Mouse (Mus musculus) spleen, adult 12 weeks (tissue): ENCODE measurements around the gene Ccdc97.

Source experiments
- DNase-seq: peaks from one replicate; pipeline ENCODE4 v3.0.0; 2022; ENCODE audit warnings: low spot score

The Ccdc97 gene

DNA sequence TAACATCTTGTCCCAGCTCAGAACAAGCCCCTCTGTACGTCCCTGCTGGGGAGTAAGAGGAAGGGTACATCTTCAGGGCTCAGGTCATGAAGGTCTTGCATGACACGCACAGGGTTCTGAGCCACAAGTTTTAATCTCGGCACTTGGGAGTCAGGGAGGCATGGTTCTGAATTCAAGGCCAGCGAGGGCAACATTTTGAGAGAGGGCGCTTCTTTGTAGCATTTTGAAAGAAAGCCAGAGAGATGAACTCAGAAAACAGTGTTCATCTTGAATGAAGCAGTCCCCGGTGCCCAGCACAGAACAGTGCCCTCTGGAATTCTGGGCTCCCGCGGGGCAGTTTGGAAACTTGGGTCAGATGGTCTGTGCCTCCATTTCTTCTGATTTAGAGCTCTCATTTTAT, 52.5 kb downstream of the Ccdc97 start:
- DNase-seq = no peak
